Mouse (Mus musculus) thymus, postnatal 0 days (tissue): ENCODE data around the gene Syne1. TPM values are rescaled to one million over a fixed set of nuclear protein-coding genes. Genes with fewer than 3 reads are reported as not detected.

Experiments used
- DNase-seq: peaks from one replicate; pipeline ENCODE4 v3.0.0-alpha.2; 2015; ENCODE audit warnings: low spot score
- polyA plus RNA-seq: library from polyadenylated mRNA; unstranded; fragments of >200 nt; fragmentation: Nextera tagmentation; extraction: Ambion mirVana; gene quantifications from 2 replicates; pipeline ENCODE4 v1.2.1, GENCODE M21; 2015

The Syne1 gene
- polyA plus RNA-seq, 1 experiment from 2014 or later, result 11.5 TPM

GRCm38 (mm10) chr10:5207905-5208641 lies 343.2 kb downstream of the Syne1 start:
- DNase-seq, result no peak

GRCm38 (mm10) chr10:5205977-5206376 lies 345.3 kb downstream of the Syne1 start:
- no peak for DNase-seq

GRCm38 (mm10) chr10:5205570-5205969 lies 345.7 kb downstream of the Syne1 start:
- DNase-seq, result no peak

GRCm38 (mm10) chr10:5203837-5204236 lies 347.4 kb downstream of the Syne1 start:
- DNase-seq, result peak; percentile 75

- no peak for DNase-seq
These were observed 353.9 kb downstream of the Syne1 start for GRCm38 (mm10) chr10:5197356-5197755.

GRCm38 (mm10) chr10:5196267-5196666 lies 355.0 kb downstream of the Syne1 start:
- DNase-seq, result no peak

- no peak for DNase-seq
These were observed 356.0 kb downstream of the Syne1 start for GRCm38 (mm10) chr10:5195288-5195687.

- peak; percentile 91 for DNase-seq
These were observed 356.5 kb downstream of the Syne1 start for GRCm38 (mm10) chr10:5194671-5195234.

GRCm38 (mm10) chr10:5194081-5194670 lies 357.1 kb downstream of the Syne1 start:
- no peak for DNase-seq

GRCm38 (mm10) chr10:5192861-5193490 lies 358.3 kb downstream of the Syne1 start:
- DNase-seq, result no peak

GRCm38 (mm10) chr10:5190756-5191155 lies 360.5 kb downstream of the Syne1 start:
- no peak for DNase-seq

- DNase-seq, result no peak
These were observed 362.4 kb downstream of the Syne1 start for GRCm38 (mm10) chr10:5188890-5189289.

GRCm38 (mm10) chr10:5185156-5186083 lies 365.9 kb downstream of the Syne1 start:
- DNase-seq, result no peak

- no peak for DNase-seq
These were observed 369.5 kb downstream of the Syne1 start for GRCm38 (mm10) chr10:5181771-5182176.

- no peak for DNase-seq
These were observed 371.4 kb downstream of the Syne1 start for GRCm38 (mm10) chr10:5179891-5180290.

- no peak for DNase-seq
These were observed 373.8 kb downstream of the Syne1 start for GRCm38 (mm10) chr10:5177446-5178015.

- no peak for DNase-seq
These were observed 374.9 kb downstream of the Syne1 start for GRCm38 (mm10) chr10:5176371-5176770.

GRCm38 (mm10) chr10:5170425-5170824 lies 380.9 kb downstream of the Syne1 start:
- no peak for DNase-seq

- DNase-seq, result no peak
These were observed 383.8 kb downstream of the Syne1 start for GRCm38 (mm10) chr10:5167481-5167880.

- DNase-seq, result no peak
These were observed 385.8 kb downstream of the Syne1 start for GRCm38 (mm10) chr10:5165439-5165838.

- DNase-seq, result peak; percentile 25
These were observed 387.5 kb downstream of the Syne1 start for GRCm38 (mm10) chr10:5163770-5164169.
